Mouse (Mus musculus) lung, postnatal 10 days (tissue): Measurements from ENCODE around the gene Nol4l.

ENCODE experiments used
- DNase-seq: peaks from one replicate; pipeline ENCODE4 v3.0.0; 2021

Nol4l gene

GRCm38 (mm10) chr2:153529931-153530766 is at the start of gene Nol4l:
Gene Nol4l (minus strand): TSS chr2:153529971.
- DNase-seq = peak; percentile 28

GRCm38 (mm10) chr2:153577122-153577521 is 47.4 kb upstream of the Nol4l start:
- DNase-seq = no peak

- no peak for DNase-seq
These were observed 46.4 kb upstream of the Nol4l start for GRCm38 (mm10) chr2:153576150-153576549.

- no peak for DNase-seq
These were observed 45.8 kb upstream of the Nol4l start for GRCm38 (mm10) chr2:153575554-153575953.

GRCm38 (mm10) chr2:153573101-153573500 is 43.3 kb upstream of the Nol4l start:
- no peak for DNase-seq

GRCm38 (mm10) chr2:153568541-153568940 is 38.8 kb upstream of the Nol4l start:
- DNase-seq = no peak

- no peak for DNase-seq
These were observed 38.2 kb upstream of the Nol4l start for GRCm38 (mm10) chr2:153568013-153568412.

GRCm38 (mm10) chr2:153564343-153564742 is 34.6 kb upstream of the Nol4l start:
- DNase-seq = no peak

GRCm38 (mm10) chr2:153561564-153561963 is 31.8 kb upstream of the Nol4l start:
- DNase-seq = no peak

- peak; percentile 48 for DNase-seq
These were observed 31.1 kb upstream of the Nol4l start for GRCm38 (mm10) chr2:153560664-153561541.

- DNase-seq = no peak
These were observed 29.9 kb upstream of the Nol4l start for GRCm38 (mm10) chr2:153559613-153560152.

GRCm38 (mm10) chr2:153558464-153558863 is 28.7 kb upstream of the Nol4l start:
- no peak for DNase-seq

GRCm38 (mm10) chr2:153557259-153557658 is 27.5 kb upstream of the Nol4l start:
- no peak for DNase-seq

GRCm38 (mm10) chr2:153556208-153556607 is 26.4 kb upstream of the Nol4l start:
- DNase-seq = no peak

GRCm38 (mm10) chr2:153554543-153554942 is 24.8 kb upstream of the Nol4l start:
- no peak for DNase-seq

GRCm38 (mm10) chr2:153549486-153549885 is 19.7 kb upstream of the Nol4l start:
- no peak for DNase-seq

GRCm38 (mm10) chr2:153548221-153548923 is 18.6 kb upstream of the Nol4l start:
- no peak for DNase-seq

- DNase-seq = no peak
These were observed 17.9 kb upstream of the Nol4l start for GRCm38 (mm10) chr2:153547633-153548032.

GRCm38 (mm10) chr2:153546972-153547371 is 17.2 kb upstream of the Nol4l start:
- DNase-seq = no peak

- DNase-seq = no peak
These were observed 16.7 kb upstream of the Nol4l start for GRCm38 (mm10) chr2:153546471-153546870.

- DNase-seq = no peak
These were observed 15.0 kb upstream of the Nol4l start for GRCm38 (mm10) chr2:153544771-153545170.

- DNase-seq = peak; percentile 16
These were observed 14.3 kb upstream of the Nol4l start for GRCm38 (mm10) chr2:153543911-153544730.
